Mouse (Mus musculus) olfactory bulb, adult 2 months (tissue): Measurements from ENCODE around the gene Syt15.

ENCODE experiments used
- CTCF ChIP-seq: fragments of 200-500 bp; IDR thresholded peaks from 2 replicates; pipeline ENCODE4 v1.5.1; 2012; ENCODE audit warnings: low read depth, mild to moderate bottlenecking, low read length, moderate library complexity; ENCODE audit not compliant: insufficient read depth
- POLR2A ChIP-seq: fragments of 200-500 bp; IDR thresholded peaks from 2 replicates; pipeline ENCODE4 v1.6.1; 2012; ENCODE audit warnings: mild to moderate bottlenecking, low read depth, low read length, moderate library complexity; ENCODE audit not compliant: insufficient read depth

GRCm38 (mm10) chr14:34219786-34220198, 397 bp downstream of the Syt15 start:
- TF ChIP-seq CTCF: no peak
- no peak for TF ChIP-seq POLR2A
